In genomic region chr6:71831581-71831960, GRCm38 (mm10) we compare ENCODE assay signal across 8 mouse cellular contexts. TPM values are rescaled to one million over a fixed set of nuclear protein-coding genes. Genes with fewer than 3 reads are reported as not detected.
A peak's percentile ranks its signal among the peaks of the same experiment; 100 is the strongest.
DNase-seq lines count a peak whose midpoint lies in the region; ATAC-seq lines count a peak whose summit lies in the region.

No protein-coding gene starts in this region.

- peaks cover 8% of the 10 kb centered on the region for H3K4me1 ChIP-seq in lung, embryonic 16.5 days (replicated peaks; ENCODE audit: control insufficient read depth, insufficient read depth, low read length)

- under 1% methylated on average over 21 of the region's 21 CpGs for WGBS in lung, embryonic 16.5 days

- ATAC-seq in hematopoietic stem cell, adult 5-6 weeks (replicated peaks in 1 of 2; ENCODE audit: insufficient read depth in 1 of 2, low FRiP score in 2 of 2, low TSS enrichment in 1 of 2, low read depth in 1 of 2, poor library complexity in 2 of 2, severe bottlenecking in 2 of 2), result peak; percentile 98 to 99
- peak; percentile 99 for ATAC-seq in lung, embryonic 16.5 days (ENCODE audit: low read depth)

- peak; percentile 95 for DNase-seq in MEL-GATA-1-ER (ENCODE audit: extremely low read depth, low read depth)
- peak; percentile 93 for DNase-seq in cerebellum, adult 8-10 months
- DNase-seq in forelimb bud, embryonic 11.5 days (ENCODE audit: low read depth, low spot score), result peak; percentile 94
- DNase-seq in layer of hippocampus, adult 9-10 months (ENCODE audit: low spot score), result peak; percentile 93
- DNase-seq in ovary, postnatal 10 days (ENCODE audit: low spot score), result peak; percentile 83
- peak; percentile 90 to 94 for DNase-seq in thymus, postnatal 10 days (ENCODE audit: low spot score in 2 of 2)

- peak overlapping the region; percentile 93 for H3K4me2 ChIP-seq in lung, embryonic 16.5 days (ENCODE audit: low read depth, low read length)

- H3K9me3 ChIP-seq in lung, embryonic 16.5 days (ENCODE audit: control insufficient read depth, low read length), result no peaks in the 10 kb centered on the region

- H3K4me3 ChIP-seq in lung, embryonic 16.5 days (ENCODE audit: low read length), result peak overlapping the region; percentile 74

- peak overlapping the region; percentile 75 for H3K9ac ChIP-seq in lung, embryonic 16.5 days (ENCODE audit: low read length)

- H3K27ac ChIP-seq in lung, embryonic 16.5 days (ENCODE audit: low read length), result peak overlapping the region; percentile 81

- no peaks in the 10 kb centered on the region for H3K27me3 ChIP-seq in lung, embryonic 16.5 days (ENCODE audit: control insufficient read depth, insufficient read depth, low read depth, low read length)

- H3K36me3 ChIP-seq in lung, embryonic 16.5 days (ENCODE audit: control insufficient read depth, insufficient read depth, low read length), result 0 out of 2 replicates have a peak, but pooled peaks cover 3% of the 10 kb centered on the region

RNA-seq across cellular contexts. Expression of gene Immt, which starts 0.4 kb away (rescaled TPM):
- total RNA-seq in hematopoietic stem cell, adult 5-6 weeks (2017), result 104 and 121 TPM in 2 replicates
- polyA plus RNA-seq in lung, embryonic 16.5 days (2015; fragmentation: Nextera tagmentation; extraction: Ambion mirVana), result 170 and 173 TPM in 2 replicates

RNA-seq across cellular contexts. Expression of gene Mrpl35, which starts 4.8 kb away (rescaled TPM):
- total RNA-seq in hematopoietic stem cell, adult 5-6 weeks (2017), result 14.8 and 39.6 TPM in 2 replicates
- polyA plus RNA-seq in lung, embryonic 16.5 days (2015; fragmentation: Nextera tagmentation; extraction: Ambion mirVana), result 54.2 and 59.4 TPM in 2 replicates

Comparison
In these comparisons a context has a peak if more than half of its experiments do, and no peak if none do; other contexts are left out.
1. Peak in every context shown above with its lines: DNase-seq, ATAC-seq, H3K4me3 ChIP-seq and H3K27ac ChIP-seq.